Mouse (Mus musculus): Measurements from ENCODE around the gene Spaar. TPM values are rescaled to one million over a fixed set of nuclear protein-coding genes. Genes with fewer than 3 reads are reported as not detected.

Spaar gene
- polyA plus RNA-seq, 1 experiment = 1.9 TPM

Other genes with a start within 250 kb of the Spaar start
- not detected in 2 replicates for gene Sit1, start 246.3 kb upstream of the Spaar start, polyA plus RNA-seq (2012; ENCODE audit: insufficient read depth, insufficient read length, missing spikeins)
- 31.3 and 34.0 TPM in 2 replicates for gene Ccdc107, start 237.1 kb upstream of the Spaar start, polyA plus RNA-seq (2012; ENCODE audit: insufficient read depth, insufficient read length, missing spikeins)
- gene Arhgef39, start 230.3 kb upstream of the Spaar start, polyA plus RNA-seq (2012; ENCODE audit: insufficient read depth, insufficient read length, missing spikeins) = not detected in 2 replicates
- gene Car9, start 223.1 kb upstream of the Spaar start, polyA plus RNA-seq (2012; ENCODE audit: insufficient read depth, insufficient read length, missing spikeins) = not detected in 2 replicates
- gene Tpm2, start 206.3 kb upstream of the Spaar start, polyA plus RNA-seq (2012; ENCODE audit: insufficient read depth, insufficient read length, missing spikeins) = 148 and 245 TPM in 2 replicates
- 18.1 TPM in 2 replicates for gene Creb3, start 167.7 kb upstream of the Spaar start, polyA plus RNA-seq (2012; ENCODE audit: insufficient read depth, insufficient read length, missing spikeins)
- 55.6 and 61.1 TPM in 2 replicates for gene Tln1, start 167.3 kb upstream of the Spaar start, polyA plus RNA-seq (2012; ENCODE audit: insufficient read depth, insufficient read length, missing spikeins)
- gene Rgp1, start 151.3 kb upstream of the Spaar start, polyA plus RNA-seq (2012; ENCODE audit: insufficient read depth, insufficient read length, missing spikeins) = 14.6 and 17.2 TPM in 2 replicates
- gene Gba2, start 151.2 kb upstream of the Spaar start, polyA plus RNA-seq (2012; ENCODE audit: insufficient read depth, insufficient read length, missing spikeins) = 2.3 and 3.6 TPM in 2 replicates
- gene Msmp, start 145.5 kb upstream of the Spaar start, polyA plus RNA-seq (2012; ENCODE audit: insufficient read depth, insufficient read length, missing spikeins) = 1.5 TPM in 1 of 2 replicates, not detected in the other
- gene Npr2, start 98.1 kb upstream of the Spaar start, polyA plus RNA-seq (2012; ENCODE audit: insufficient read depth, insufficient read length, missing spikeins) = 10.8 and 16.4 TPM in 2 replicates
- not detected in 2 replicates for gene Spag8, start 76.4 kb upstream of the Spaar start, polyA plus RNA-seq (2012; ENCODE audit: insufficient read depth, insufficient read length, missing spikeins)
- gene Hint2, start 73.6 kb upstream of the Spaar start, polyA plus RNA-seq (2012; ENCODE audit: insufficient read depth, insufficient read length, missing spikeins) = 269 and 348 TPM in 2 replicates
- 4.2 and 9.1 TPM in 2 replicates for gene Tmem8b, start 61.1 kb upstream of the Spaar start, polyA plus RNA-seq (2012; ENCODE audit: insufficient read depth, insufficient read length, missing spikeins)
- 0.36 TPM in 1 of 2 replicates, not detected in the other for gene Fam221b, start 60.9 kb upstream of the Spaar start, polyA plus RNA-seq (2012; ENCODE audit: insufficient read depth, insufficient read length, missing spikeins)
- not detected in 2 replicates for gene Olfr70, start 29.2 kb upstream of the Spaar start, polyA plus RNA-seq (2012; ENCODE audit: insufficient read depth, insufficient read length, missing spikeins)
- gene Olfr71, start 19.8 kb upstream of the Spaar start, polyA plus RNA-seq (2012; ENCODE audit: insufficient read depth, insufficient read length, missing spikeins) = not detected in 2 replicates
- gene Hrct1, start 2.8 kb upstream of the Spaar start, polyA plus RNA-seq (2012; ENCODE audit: insufficient read depth, insufficient read length, missing spikeins) = 4.7 and 5.0 TPM in 2 replicates
- gene Olfr159, start 41.0 kb downstream of the Spaar start, polyA plus RNA-seq (2012; ENCODE audit: insufficient read depth, insufficient read length, missing spikeins) = not detected in 2 replicates
- gene Olfr156, start 93.9 kb downstream of the Spaar start, polyA plus RNA-seq (2012; ENCODE audit: insufficient read depth, insufficient read length, missing spikeins) = not detected in 2 replicates
- gene Olfr157, start 110.2 kb downstream of the Spaar start, polyA plus RNA-seq (2012; ENCODE audit: insufficient read depth, insufficient read length, missing spikeins) = not detected in 2 replicates
- not detected in 2 replicates for gene Olfr155, start 121.5 kb downstream of the Spaar start, polyA plus RNA-seq (2012; ENCODE audit: insufficient read depth, insufficient read length, missing spikeins)
- 2.0 and 2.4 TPM in 2 replicates for gene Reck, start 145.5 kb downstream of the Spaar start, polyA plus RNA-seq (2012; ENCODE audit: insufficient read depth, insufficient read length, missing spikeins)
- 2.9 and 4.3 TPM in 2 replicates for gene Glipr2, start 227.4 kb downstream of the Spaar start, polyA plus RNA-seq (2012; ENCODE audit: insufficient read depth, insufficient read length, missing spikeins)

All from brown adipose tissue, adult 24 weeks (tissue).